Comparison of ENCODE assay signal across 23 mouse cellular contexts in genomic region chr9:69464109-69464756, GRCm38 (mm10). TPM values are rescaled to one million over a fixed set of nuclear protein-coding genes. Genes with fewer than 3 reads are reported as not detected.
A peak's percentile ranks its signal among the peaks of the same experiment; 100 is the strongest.
DNase-seq lines count a peak whose midpoint lies in the region; ATAC-seq and TF ChIP-seq lines count a peak whose summit lies in the region.
"Had no signal": no experiment of that assay in that cellular context is flagged by ENCODE, and none has a peak within 500 bp of the region (broad histone marks: within the 10 kb centered on the region; RNA-seq: fewer than 3 reads in every experiment).

No protein-coding gene starts in this region.

- H3K4me3 ChIP-seq in kidney, postnatal 0 days (replicated peaks; ENCODE audit: low read depth, low read length): no peak overlapping the region
- H3K4me3 ChIP-seq in C2C12 (ENCODE audit: insufficient read depth, poor library complexity, severe bottlenecking): no peak overlapping the region
- H3K4me3 ChIP-seq in stomach, embryonic 16.5 days (replicated peaks; ENCODE audit: low read length): no peak overlapping the region
- H3K4me3 ChIP-seq: forebrain, embryonic 15.5 days; heart, embryonic 10.5 days; hindbrain, embryonic 12.5 days; limb, embryonic 12.5 days; liver, embryonic 12.5 days; lung, embryonic 15.5 days; megakaryocyte, embryonic 14.5 days; midbrain, embryonic 15.5 days; neural tube, embryonic 12.5 days had no signal

- peaks cover 19% of the 10 kb centered on the region for H3K4me1 ChIP-seq in kidney, postnatal 0 days (replicated peaks; ENCODE audit: insufficient read depth, low read length)
- peaks cover 58% of the 10 kb centered on the region for H3K4me1 ChIP-seq in stomach, embryonic 16.5 days (ENCODE audit: control insufficient read depth, insufficient read depth, low read length)

- H3K36me3 ChIP-seq in kidney, postnatal 0 days (ENCODE audit: insufficient read depth, low read length): peaks cover 4% of the 10 kb centered on the region; the same call in 1 of the 2 replicates
- peaks cover 86% of the 10 kb centered on the region for H3K36me3 ChIP-seq in C2C12 (ENCODE audit: control insufficient read depth, insufficient read depth)
- H3K36me3 ChIP-seq in stomach, embryonic 16.5 days (ENCODE audit: control insufficient read depth, insufficient read depth, low read length): peaks cover 11% of the 10 kb centered on the region; the same call in 1 of the 2 replicates
- H3K36me3 ChIP-seq: forebrain, embryonic 15.5 days; hindbrain, embryonic 12.5 days; liver, embryonic 12.5 days; midbrain, embryonic 15.5 days; neural tube, embryonic 12.5 days had no signal

- TF ChIP-seq CTCF in kidney, postnatal 0 days (IDR thresholded peaks at IDR 0.05; ENCODE audit: low read depth): peak; percentile 36; the same call in 1 of the 2 replicates
- TF ChIP-seq CTCF in C2C12 (IDR thresholded peaks at IDR 0.05; ENCODE audit: control insufficient read depth, insufficient read depth, insufficient read length): no peak

- no peaks in the 10 kb centered on the region for H3K27me3 ChIP-seq in kidney, postnatal 0 days (ENCODE audit: insufficient read depth, low read length)
- no peaks in the 10 kb centered on the region for H3K27me3 ChIP-seq in C2C12 (ENCODE audit: control insufficient read depth, insufficient read depth, insufficient read length)
- no peaks in the 10 kb centered on the region for H3K27me3 ChIP-seq in stomach, embryonic 16.5 days (ENCODE audit: control insufficient read depth, insufficient read depth, low read length)
- H3K27me3 ChIP-seq: forebrain, embryonic 15.5 days; hindbrain, embryonic 12.5 days; limb, embryonic 12.5 days; liver, embryonic 12.5 days; lung, embryonic 15.5 days; midbrain, embryonic 15.5 days; neural tube, embryonic 12.5 days had no signal

- no peak overlapping the region for H3K9ac ChIP-seq in kidney, postnatal 0 days (ENCODE audit: low read depth, low read length)
- H3K9ac ChIP-seq in stomach, embryonic 16.5 days (ENCODE audit: low read length): no peak overlapping the region
- H3K9ac ChIP-seq: forebrain, embryonic 15.5 days; hindbrain, embryonic 12.5 days; limb, embryonic 12.5 days; liver, embryonic 12.5 days; lung, embryonic 15.5 days; midbrain, embryonic 15.5 days; neural tube, embryonic 12.5 days had no signal

- H3K4me2 ChIP-seq in kidney, postnatal 0 days (ENCODE audit: low read length): no peak overlapping the region
- H3K4me2 ChIP-seq in stomach, embryonic 16.5 days (ENCODE audit: low read depth, low read length): no peak overlapping the region
- H3K4me2 ChIP-seq: forebrain, embryonic 15.5 days; hindbrain, embryonic 12.5 days; limb, embryonic 12.5 days; liver, embryonic 12.5 days; lung, embryonic 15.5 days; midbrain, embryonic 15.5 days; neural tube, embryonic 12.5 days had no signal

- peaks cover 90% of the 10 kb centered on the region for H3K79me2 ChIP-seq in C2C12 (ENCODE audit: control insufficient read depth, insufficient read depth)

- H3K27ac ChIP-seq in kidney, postnatal 0 days: no peak overlapping the region
- peak overlapping the region; percentile 56 for H3K27ac ChIP-seq in stomach, embryonic 16.5 days (ENCODE audit: low read length)
- H3K27ac ChIP-seq: forebrain, embryonic 15.5 days; heart, embryonic 10.5 days; hindbrain, embryonic 12.5 days; limb, embryonic 12.5 days; liver, embryonic 12.5 days; lung, embryonic 15.5 days; midbrain, embryonic 15.5 days; neural tube, embryonic 12.5 days had no signal

- ATAC-seq in kidney, postnatal 0 days (replicated peaks; ENCODE audit: low FRiP score, low read depth): no peak
- ATAC-seq in granulocyte monocyte progenitor cell, adult 5-6 weeks (replicated peaks; ENCODE audit: poor library complexity, severe bottlenecking): peak; percentile 50
- peak; percentile 51 for ATAC-seq in stomach, embryonic 16.5 days (ENCODE audit: insufficient read depth, low FRiP score)
- ATAC-seq: forebrain, embryonic 15.5 days; inflammation-experienced regulatory T-cells, adult 6 months; liver, embryonic 12.5 days; midbrain, embryonic 15.5 days had no signal

- WGBS in kidney, postnatal 0 days: 54% methylated on average over 6 of the region's 6 CpGs
- 45% methylated on average over 6 of the region's 6 CpGs for WGBS in stomach, embryonic 16.5 days

- peak; percentile 57 for DNase-seq in kidney, postnatal 0 days (ENCODE audit: low spot score)
- no peak for DNase-seq in kidney, adult 11 months
- no peak for DNase-seq in MN1 (ENCODE audit: low spot score)
- no peak for DNase-seq in embryo, embryonic 10 days (ENCODE audit: low spot score)
- DNase-seq: adrenal gland, postnatal 25 days; cerebellum, adult 11-12 months; heart, postnatal 10 days; kidney, postnatal 4 days; right cerebral cortex, adult 18-20 months; thymus, postnatal 4 days had no signal

- peaks cover 70% of the 10 kb centered on the region for H3K79me3 ChIP-seq in C2C12 (ENCODE audit: low read depth)

- H3ac ChIP-seq in C2C12 (ENCODE audit: control insufficient read depth, insufficient read length, low read depth): no peak overlapping the region

- no peaks in the 10 kb centered on the region for H3K9me3 ChIP-seq in kidney, postnatal 0 days (replicated peaks; ENCODE audit: low read length)
- no peaks in the 10 kb centered on the region for H3K9me3 ChIP-seq in stomach, embryonic 16.5 days (replicated peaks; ENCODE audit: control insufficient read depth, low read length)
- H3K9me3 ChIP-seq: forebrain, embryonic 15.5 days; heart, embryonic 10.5 days; hindbrain, embryonic 12.5 days; limb, embryonic 12.5 days; liver, embryonic 12.5 days; lung, embryonic 15.5 days; midbrain, embryonic 15.5 days; neural tube, embryonic 12.5 days had no signal

TF ChIP-seq in C2C12, 6 proteins besides CTCF, POLR2A, EP300 and RAD21:
- TF ChIP-seq CEBPB (IDR thresholded peaks at IDR 0.05; ENCODE audit: low read depth) (peak; percentile 40), USF1 (IDR thresholded peaks at IDR 0.05; ENCODE audit: low read depth) (no peak)

RNA-seq across cellular contexts. Expression of gene Anxa2, which starts 10.8 kb away (rescaled TPM):
- 442 and 483 TPM in 2 replicates for polyA plus RNA-seq in kidney, postnatal 0 days (2015; fragmentation: Nextera tagmentation; extraction: Ambion mirVana)
- polyA plus RNA-seq in C2C12 (2012; fragmentation: generic; extraction: Trizol): 2,389 TPM
- total RNA-seq in granulocyte monocyte progenitor cell, adult 5-6 weeks (2014; fragmentation: Nextera tagmentation): 119 and 132 TPM in 2 replicates
- total RNA-seq in granulocyte monocyte progenitor cell, adult 5-6 weeks (2017): 95.9 and 98.4 TPM in 2 replicates
- 1,223 and 1,404 TPM in 2 replicates for polyA plus RNA-seq in stomach, embryonic 16.5 days (2015; fragmentation: Nextera tagmentation; extraction: Ambion mirVana)
